Comparison of ENCODE assay signal across 17 mouse cellular contexts in the genomic region with DNA sequence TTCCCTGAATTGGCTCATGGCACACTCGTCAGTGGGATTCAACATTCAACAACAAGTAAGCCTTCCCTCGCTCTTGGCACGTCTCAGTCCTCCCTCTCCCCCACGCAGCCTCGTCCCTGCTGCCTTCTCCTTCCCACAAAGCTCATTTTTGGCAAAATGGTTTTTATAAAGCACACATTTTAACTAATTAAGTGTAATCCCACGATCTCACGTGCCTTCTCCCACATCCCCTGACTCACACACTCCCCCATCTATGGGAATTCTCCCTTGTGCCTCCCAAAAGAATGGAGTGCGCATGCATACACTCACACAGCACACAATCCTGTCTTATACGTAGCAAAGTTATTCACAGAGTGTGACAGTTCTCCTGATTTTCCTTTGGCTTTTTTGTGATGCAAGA.
DNase-seq lines count a peak whose midpoint lies in the region; ATAC-seq lines count a peak whose summit lies in the region.
"Had no signal": no experiment of that assay in that cellular context is flagged by ENCODE, and none has a peak within 500 bp of the region (broad histone marks: within the 10 kb centered on the region; RNA-seq: fewer than 3 reads in every experiment).

No protein-coding gene starts in this region.

- H3K4me1 ChIP-seq in forebrain, embryonic 13.5 days = no peaks in the 10 kb centered on the region
- no peaks in the 10 kb centered on the region for H3K4me1 ChIP-seq in forebrain, embryonic 11.5 days (replicated peaks; ENCODE audit: control insufficient read depth, insufficient read depth, low read length)
- no peaks in the 10 kb centered on the region; the same call in 1 of the 2 replicates for H3K4me1 ChIP-seq in limb, embryonic 10.5 days
- H3K4me1 ChIP-seq: neural tube, embryonic 12.5 days had no signal

- no peak overlapping the region for H3K4me2 ChIP-seq in forebrain, embryonic 13.5 days
- H3K4me2 ChIP-seq in forebrain, embryonic 11.5 days (ENCODE audit: low read depth, low read length, severe bottlenecking) = no peak overlapping the region
- H3K4me2 ChIP-seq: neural tube, embryonic 12.5 days had no signal

- no peaks in the 10 kb centered on the region for H3K9me3 ChIP-seq in forebrain, embryonic 13.5 days (replicated peaks)
- H3K9me3 ChIP-seq in forebrain, embryonic 11.5 days (ENCODE audit: control insufficient read depth, low read length) = no peaks in the 10 kb centered on the region
- H3K9me3 ChIP-seq in limb, embryonic 10.5 days (replicated peaks) = no peaks in the 10 kb centered on the region
- H3K9me3 ChIP-seq: neural tube, embryonic 12.5 days had no signal

- ATAC-seq in forebrain, embryonic 13.5 days = peak; percentile 36; the same call in 1 of the 2 replicates
- ATAC-seq in forebrain, embryonic 11.5 days (replicated peaks; ENCODE audit: low FRiP score) = no peak
- no peak for ATAC-seq in megakaryocyte, adult 5-6 weeks (ENCODE audit: poor library complexity, severe bottlenecking)
- ATAC-seq: intestine, embryonic 16.5 days had no signal

- no peak overlapping the region for H3K9ac ChIP-seq in forebrain, embryonic 13.5 days
- H3K9ac ChIP-seq in forebrain, embryonic 11.5 days (ENCODE audit: low read length) = no peak overlapping the region
- H3K9ac ChIP-seq: liver, embryonic 14.5 days; neural tube, embryonic 12.5 days had no signal

- no peaks in the 10 kb centered on the region for H3K36me3 ChIP-seq in forebrain, embryonic 13.5 days (ENCODE audit: poor library complexity, severe bottlenecking)
- no peaks in the 10 kb centered on the region for H3K36me3 ChIP-seq in forebrain, embryonic 11.5 days (ENCODE audit: control insufficient read depth, insufficient read depth, low read length)
- H3K36me3 ChIP-seq in limb, embryonic 10.5 days = no peaks in the 10 kb centered on the region
- H3K36me3 ChIP-seq: neural tube, embryonic 12.5 days had no signal

- DNase-seq in forebrain, embryonic 11.5 days (ENCODE audit: low spot score) = no peak
- peak; percentile 88 for DNase-seq in brain, adult 2 months (ENCODE audit: low read depth, low spot score)
- peak; percentile 69 to 79 for DNase-seq in frontal cortex, postnatal 36 days (ENCODE audit: low spot score in 2 of 2)
- peak; percentile 20 for DNase-seq in limb, embryonic 10.5 days (ENCODE audit: low spot score)
- DNase-seq in MN1 (ENCODE audit: low spot score) = no peak
- no peak for DNase-seq in embryo, embryonic 11 days
- DNase-seq: cerebellum, adult 8-10 months; gastrocnemius, postnatal 25 days; heart, postnatal 10 days; kidney, postnatal 4 days; midbrain, embryonic 14.5 days had no signal

- H3K27ac ChIP-seq in forebrain, embryonic 13.5 days = no peak overlapping the region
- no peak overlapping the region for H3K27ac ChIP-seq in forebrain, embryonic 11.5 days (ENCODE audit: low read depth, low read length)
- H3K27ac ChIP-seq in limb, embryonic 10.5 days = no peak overlapping the region
- H3K27ac ChIP-seq: liver, embryonic 14.5 days; neural tube, embryonic 12.5 days; stomach, postnatal 0 days had no signal

- 62% methylated on average over 9 of the region's 9 CpGs for WGBS in forebrain, embryonic 13.5 days
- 82% methylated on average over 9 of the region's 9 CpGs for WGBS in forebrain, embryonic 11.5 days
- WGBS in limb, embryonic 10.5 days = 89% methylated on average over 9 of the region's 9 CpGs

- H3K4me3 ChIP-seq in forebrain, embryonic 13.5 days = no peak overlapping the region
- H3K4me3 ChIP-seq in forebrain, embryonic 11.5 days (ENCODE audit: low read depth, low read length) = no peak overlapping the region
- no peak overlapping the region for H3K4me3 ChIP-seq in limb, embryonic 10.5 days
- H3K4me3 ChIP-seq: neural tube, embryonic 12.5 days had no signal

- no peaks in the 10 kb centered on the region for H3K27me3 ChIP-seq in forebrain, embryonic 13.5 days
- no peaks in the 10 kb centered on the region for H3K27me3 ChIP-seq in forebrain, embryonic 11.5 days (ENCODE audit: control insufficient read depth, insufficient read depth, low read length)
- H3K27me3 ChIP-seq in limb, embryonic 10.5 days (ENCODE audit: low read depth, poor library complexity, severe bottlenecking) = no peaks in the 10 kb centered on the region
- H3K27me3 ChIP-seq: neural tube, embryonic 12.5 days had no signal

Comparison
In these comparisons a context has a peak if more than half of its experiments do, and no peak if none do; other contexts are left out.
1. DNase-seq: peak in brain, adult 2 months (single experiment), frontal cortex, postnatal 36 days (2 of 2) and limb, embryonic 10.5 days (single experiment); none in forebrain, embryonic 11.5 days (single experiment), MN1 (single experiment) and embryo, embryonic 11 days (single experiment).